Mouse (Mus musculus): ENCODE data around the gene Dbnl. TPM values are rescaled to one million over a fixed set of nuclear protein-coding genes. Genes with fewer than 3 reads are reported as not detected.
A peak's percentile ranks its signal among the peaks of the same experiment; 100 is the strongest.

Gene Dbnl
- total and polyA plus RNA-seq, 3 experiments: 70.3 to 124 (median 77.3) TPM

GRCm38 (mm10) chr11:5789754-5790333 lies 1.6 kb downstream of the Dbnl start:
- Histone ChIP-seq H3K4me3 (replicated peaks in 1 of 3; ENCODE audit: low read depth in 2 of 3, low read length in 2 of 3, poor library complexity in 1 of 3) (peak overlapping the region; percentile 72 to 99 (median 75)), H3K27ac (ENCODE audit: insufficient read depth, low read depth) (peak overlapping the region; percentile 75), H3K36me3 (replicated peaks in 1 of 2; ENCODE audit: control insufficient read depth in 1 of 2, insufficient read depth in 1 of 2, low read length in 1 of 2) (peaks cover 29 to 45% of the 10 kb centered on the region in 2 experiments), H3K79me2 (replicated peaks; ENCODE audit: control insufficient read depth, extremely low read depth, insufficient read depth, poor library complexity, severe bottlenecking) (peaks cover 22% of the 10 kb centered on the region), H3K9ac (ENCODE audit: insufficient read depth, low read depth) (peak overlapping the region; percentile 88), H3K4me1 (ENCODE audit: control insufficient read depth in 1 of 2, insufficient read depth in 2 of 2) (peaks cover 12 to 41% of the 10 kb centered on the region in 2 experiments), H3K27me3 (replicated peaks) (no peaks in the 10 kb centered on the region), H3K4me2 (ENCODE audit: insufficient read depth, low read depth, poor library complexity, severe bottlenecking) (peak overlapping the region; percentile 87), H3K9me3 (replicated peaks; ENCODE audit: low read length) (no peaks in the 10 kb centered on the region)
- dilution Hi-C loops (cut with MboI; ENCODE audit: extremely low pct_ligation_motif_present, extremely low pct_unique_long_range_greater_than_20kb, low sequenced_read_pairs): no loop called here
- TF ChIP-seq ZNF384 (IDR thresholded peaks at IDR 0.05; ENCODE audit: low read depth, low read length) (no peak), NELFE (IDR thresholded peaks at IDR 0.05; ENCODE audit: low read depth, low read length) (0 out of 2 replicates have a peak, but pooled peaks have one; percentile 2)
- in situ Hi-C loops (cut with MboI; ENCODE audit: low pct_ligation_motif_present, low pct_unique_long_range_greater_than_20kb, low sequenced_read_pairs): loop anchor here (10.0 kb wide), 1 partner anchor 305 kb away; no protein-coding TSS in a partner anchor
- peak; percentile 58 for DNase-seq (ENCODE audit: extremely low read depth)

- Histone ChIP-seq H3K4me3 (replicated peaks in 1 of 3; ENCODE audit: low read depth in 2 of 3, low read length in 2 of 3, poor library complexity in 1 of 3) (no peak overlapping the region), H3K36me3 (replicated peaks in 1 of 2; ENCODE audit: control insufficient read depth in 1 of 2, insufficient read depth in 1 of 2, low read length in 1 of 2) (peaks cover 34 to 50% of the 10 kb centered on the region in 2 experiments), H3K9me3 (replicated peaks; ENCODE audit: low read length) (no peaks in the 10 kb centered on the region), H3K4me2 (ENCODE audit: insufficient read depth, low read depth, poor library complexity, severe bottlenecking) (peak overlapping the region; percentile 87), H3K27me3 (replicated peaks) (no peaks in the 10 kb centered on the region), H3K9ac (ENCODE audit: insufficient read depth, low read depth) (peak overlapping the region; percentile 88; the same call in 1 of the 2 replicates), H3K4me1 (ENCODE audit: control insufficient read depth in 1 of 2, insufficient read depth in 2 of 2) (peaks cover 12 to 41% of the 10 kb centered on the region in 2 experiments), H3K27ac (ENCODE audit: insufficient read depth, low read depth) (0 out of 2 replicates have a peak overlapping the region, but pooled peaks have one; percentile 75), H3K79me2 (replicated peaks; ENCODE audit: control insufficient read depth, extremely low read depth, insufficient read depth, poor library complexity, severe bottlenecking) (peaks cover 22% of the 10 kb centered on the region)
- no peak for DNase-seq (ENCODE audit: extremely low read depth)
- in situ Hi-C loops (cut with MboI; ENCODE audit: low pct_ligation_motif_present, low pct_unique_long_range_greater_than_20kb, low sequenced_read_pairs) (no loop called here), dilution Hi-C loops (cut with MboI; ENCODE audit: extremely low pct_ligation_motif_present, extremely low pct_unique_long_range_greater_than_20kb, low sequenced_read_pairs) (no loop called here)
- TF ChIP-seq RCOR1 (conservative IDR thresholded peaks at IDR 0.05; ENCODE audit: low read depth, low read length) (no peak), MEF2A (IDR thresholded peaks at IDR 0.05; ENCODE audit: borderline replicate concordance, low read depth, low read length) (no peak), GABPA (IDR thresholded peaks at IDR 0.05; ENCODE audit: insufficient replicate concordance, low read depth, low read length) (no peak), ZKSCAN1 (IDR thresholded peaks at IDR 0.05; ENCODE audit: borderline replicate concordance, low read depth, low read length) (no peak), MYC (IDR thresholded peaks at IDR 0.05; ENCODE audit: low read depth, low read length) (no peak)
Measured at GRCm38 (mm10) chr11:5790431-5790830, 2.1 kb downstream of the Dbnl start.

GRCm38 (mm10) chr11:5795290-5795689 lies 7.0 kb downstream of the Dbnl start:
- H3K9ac ChIP-seq (ENCODE audit: insufficient read depth, low read depth): no peak overlapping the region
- dilution Hi-C loops (cut with MboI; ENCODE audit: extremely low pct_ligation_motif_present, extremely low pct_unique_long_range_greater_than_20kb, low sequenced_read_pairs) (no loop called here), in situ Hi-C loops (cut with MboI; ENCODE audit: low pct_ligation_motif_present, low pct_unique_long_range_greater_than_20kb, low sequenced_read_pairs) (no loop called here)
- H3K79me2 ChIP-seq (replicated peaks; ENCODE audit: control insufficient read depth, extremely low read depth, insufficient read depth, poor library complexity, severe bottlenecking): peaks cover 5% of the 10 kb centered on the region; the same call in 1 of the 2 replicates
- DNase-seq (ENCODE audit: extremely low read depth): no peak
- H3K4me2 ChIP-seq (ENCODE audit: insufficient read depth, low read depth, poor library complexity, severe bottlenecking): no peak overlapping the region
- H3K27ac ChIP-seq (ENCODE audit: insufficient read depth, low read depth): no peak overlapping the region
- no peak overlapping the region for H3K4me3 ChIP-seq (replicated peaks in 1 of 3; ENCODE audit: low read depth in 2 of 3, low read length in 2 of 3, poor library complexity in 1 of 3)
- H3K4me1 ChIP-seq (ENCODE audit: control insufficient read depth in 1 of 2, insufficient read depth in 2 of 2): peaks cover 6 to 26% of the 10 kb centered on the region in 2 experiments
- no peak for TF ChIP-seq RAD21 (IDR thresholded peaks at IDR 0.05; ENCODE audit: low read depth, low read length)
- TF ChIP-seq UBTF (IDR thresholded peaks at IDR 0.05; ENCODE audit: low read depth, low read length): no peak
- TF ChIP-seq KAT2A (IDR thresholded peaks at IDR 0.05; ENCODE audit: insufficient replicate concordance, low read length): no peak
- TF ChIP-seq MYC (IDR thresholded peaks at IDR 0.05; ENCODE audit: low read depth, low read length): no peak
- TF ChIP-seq MXI1 (IDR thresholded peaks at IDR 0.05; ENCODE audit: low read depth, low read length): no peak
- TF ChIP-seq HCFC1 (IDR thresholded peaks at IDR 0.05; ENCODE audit: low read depth, low read length): no peak
- no peak for TF ChIP-seq USF2 (conservative IDR thresholded peaks at IDR 0.05; ENCODE audit: low read depth, low read length)
- no peak for TF ChIP-seq RCOR1 (conservative IDR thresholded peaks at IDR 0.05; ENCODE audit: low read depth, low read length)
- no peak for TF ChIP-seq TBP (conservative IDR thresholded peaks at IDR 0.05; ENCODE audit: low read depth, low read length)
- H3K36me3 ChIP-seq (replicated peaks in 1 of 2; ENCODE audit: control insufficient read depth in 1 of 2, insufficient read depth in 1 of 2, low read length in 1 of 2): peaks cover 76 to 92% of the 10 kb centered on the region in 2 experiments
- H3K9me3 ChIP-seq (replicated peaks; ENCODE audit: low read length): no peaks in the 10 kb centered on the region
- H3K27me3 ChIP-seq (replicated peaks): no peaks in the 10 kb centered on the region

Data from CH12.LX (cell line).